Mouse (Mus musculus): Measurements from ENCODE around the gene Nme7.

The Nme7 gene

GRCm38 (mm10) chr1:164376761-164377487 is 73.0 kb downstream of the Nme7 start:
- in situ Hi-C loops (cut with MseI, MboI), result no loop called here

- in situ Hi-C loops (cut with MseI, MboI), result no loop called here
These were observed 79.7 kb downstream of the Nme7 start for GRCm38 (mm10) chr1:164383621-164384020.

GRCm38 (mm10) chr1:164384354-164384753 is 80.4 kb downstream of the Nme7 start:
- in situ Hi-C loops (cut with MseI, MboI), result no loop called here

- in situ Hi-C loops (cut with MseI, MboI), result no loop called here
These were observed 81.1 kb downstream of the Nme7 start for GRCm38 (mm10) chr1:164384972-164385371.

GRCm38 (mm10) chr1:164389743-164390142 is 85.8 kb downstream of the Nme7 start:
- in situ Hi-C loops (cut with MseI, MboI), result no loop called here

- in situ Hi-C loops (cut with MseI, MboI), result no loop called here
These were observed 88.3 kb downstream of the Nme7 start for GRCm38 (mm10) chr1:164392176-164392575.

GRCm38 (mm10) chr1:164395131-164395780 is 91.3 kb downstream of the Nme7 start:
- in situ Hi-C loops (cut with MseI, MboI), result no loop called here

- in situ Hi-C loops (cut with MseI, MboI), result no loop called here
These were observed 93.8 kb downstream of the Nme7 start for GRCm38 (mm10) chr1:164397672-164398071.

GRCm38 (mm10) chr1:164399578-164399977 is 95.7 kb downstream of the Nme7 start:
- in situ Hi-C loops (cut with MseI, MboI), result no loop called here

- in situ Hi-C loops (cut with MseI, MboI), result no loop called here
These were observed 101.5 kb downstream of the Nme7 start for GRCm38 (mm10) chr1:164405385-164405802.

GRCm38 (mm10) chr1:164406506-164406905 is 102.6 kb downstream of the Nme7 start:
- in situ Hi-C loops (cut with MseI, MboI), result no loop called here

GRCm38 (mm10) chr1:164408655-164409054 is 104.7 kb downstream of the Nme7 start:
- in situ Hi-C loops (cut with MseI, MboI), result no loop called here

- in situ Hi-C loops (cut with MseI, MboI), result no loop called here
These were observed 107.4 kb downstream of the Nme7 start for GRCm38 (mm10) chr1:164411306-164411705.

GRCm38 (mm10) chr1:164412906-164413305 is 109.0 kb downstream of the Nme7 start:
- in situ Hi-C loops (cut with MseI, MboI), result no loop called here

- in situ Hi-C loops (cut with MseI, MboI), result no loop called here
These were observed 109.7 kb downstream of the Nme7 start for GRCm38 (mm10) chr1:164413608-164414007.

- in situ Hi-C loops (cut with MseI, MboI), result no loop called here
These were observed 111.4 kb downstream of the Nme7 start for GRCm38 (mm10) chr1:164415347-164415751.

- in situ Hi-C loops (cut with MseI, MboI), result no loop called here
These were observed 112.9 kb downstream of the Nme7 start for GRCm38 (mm10) chr1:164416692-164417394.

- in situ Hi-C loops (cut with MseI, MboI), result no loop called here
These were observed 113.7 kb downstream of the Nme7 start for GRCm38 (mm10) chr1:164417604-164418003.

GRCm38 (mm10) chr1:164418320-164418719 is 114.4 kb downstream of the Nme7 start:
- in situ Hi-C loops (cut with MseI, MboI), result no loop called here

GRCm38 (mm10) chr1:164419401-164419800 is 115.5 kb downstream of the Nme7 start:
- in situ Hi-C loops (cut with MseI, MboI), result no loop called here

- in situ Hi-C loops (cut with MseI, MboI), result no loop called here
These were observed 116.9 kb downstream of the Nme7 start for GRCm38 (mm10) chr1:164420623-164421354.

- in situ Hi-C loops (cut with MseI, MboI), result no loop called here
These were observed 122.3 kb downstream of the Nme7 start for GRCm38 (mm10) chr1:164426227-164426626.
